Comparison of ENCODE assay signal across 28 mouse cellular contexts in genomic region chr1:72082366-72082765, GRCm38 (mm10).
"Had no signal": no experiment of that assay in that cellular context is flagged by ENCODE, and none has a peak within 500 bp of the region (broad histone marks: within the 10 kb centered on the region; RNA-seq: fewer than 3 reads in every experiment).

No protein-coding gene starts in this region.

- H3K4me2 ChIP-seq: heart, embryonic 11.5 days; heart, embryonic 13.5 days; heart, embryonic 15.5 days; hindbrain, embryonic 13.5 days; hindbrain, embryonic 15.5 days; kidney, embryonic 15.5 days; limb, embryonic 12.5 days; liver, embryonic 11.5 days; liver, embryonic 13.5 days had no signal

- H3K27ac ChIP-seq: gastrocnemius, adult 2 months; heart, embryonic 13.5 days; heart, embryonic 15.5 days; hindbrain, embryonic 13.5 days; hindbrain, embryonic 15.5 days; hindbrain, postnatal 0 days; kidney, embryonic 15.5 days; kidney, postnatal 0 days; left cerebral cortex, adult 2 months; limb, embryonic 10.5 days; limb, embryonic 12.5 days; liver, embryonic 13.5 days had no signal

- DNase-seq: gastrocnemius, adult 2 months; gastrocnemius, postnatal 10 days; gastrocnemius, postnatal 25 days; heart, adult 18-20 months; heart, postnatal 14 days; heart, postnatal 36 days; kidney, adult 11 months; kidney, adult 2 months; kidney, adult 9 months; kidney, postnatal 14 days; kidney, postnatal 36 days; layer of hippocampus, adult 9-11 months; layer of hippocampus, postnatal 36 days; liver; liver, embryonic 13.5 days had no signal

- ATAC-seq: hindbrain, postnatal 0 days; intestine, embryonic 16.5 days had no signal

- H3K27me3 ChIP-seq: heart, embryonic 13.5 days; heart, embryonic 15.5 days; hindbrain, embryonic 13.5 days; hindbrain, embryonic 15.5 days; kidney, embryonic 15.5 days; limb, embryonic 12.5 days; liver, embryonic 13.5 days had no signal

- H3K4me3 ChIP-seq: gastrocnemius, adult 2 months; heart, embryonic 13.5 days; heart, embryonic 15.5 days; hindbrain, embryonic 13.5 days; hindbrain, embryonic 15.5 days; kidney, embryonic 15.5 days; left cerebral cortex, adult 2 months; limb, embryonic 10.5 days; limb, embryonic 12.5 days; liver, embryonic 13.5 days had no signal

- H3K36me3 ChIP-seq: heart, embryonic 13.5 days; heart, embryonic 15.5 days; hindbrain, embryonic 13.5 days; hindbrain, embryonic 15.5 days; kidney, embryonic 15.5 days; limb, embryonic 10.5 days; limb, embryonic 12.5 days; liver, embryonic 13.5 days had no signal

- H3K9me3 ChIP-seq: heart, embryonic 13.5 days; heart, embryonic 15.5 days; hindbrain, embryonic 13.5 days; hindbrain, embryonic 15.5 days; kidney, embryonic 15.5 days; limb, embryonic 10.5 days; limb, embryonic 12.5 days; liver, embryonic 13.5 days had no signal

- H3K9ac ChIP-seq: heart, embryonic 13.5 days; heart, embryonic 15.5 days; hindbrain, embryonic 13.5 days; hindbrain, embryonic 15.5 days; kidney, embryonic 15.5 days; limb, embryonic 12.5 days; liver, embryonic 13.5 days had no signal

- H3K4me1 ChIP-seq: heart, embryonic 13.5 days; heart, embryonic 15.5 days; hindbrain, embryonic 13.5 days; hindbrain, embryonic 15.5 days; limb, embryonic 10.5 days; limb, embryonic 12.5 days; liver, embryonic 13.5 days had no signal
